Mouse (Mus musculus) kidney, embryonic 16.5 days (tissue): ENCODE measurements around the gene Spp1. TPM values are rescaled to one million over a fixed set of nuclear protein-coding genes. Genes with fewer than 3 reads are reported as not detected.
A peak's percentile ranks its signal among the peaks of the same experiment; 100 is the strongest.

ENCODE experiments used
- ATAC-seq: fragments of 200-750 bp; cut with Nextera tagmentation; 2 replicates; pipeline ENCODE4 v1.8.0; 2017; ENCODE audit warnings: moderate TSS enrichment; ENCODE audit not compliant: low FRiP score, low TSS enrichment
- H3K27ac ChIP-seq: fragments of 300-500 bp; sonication (generic); 2 replicates; pipeline ENCODE4 v1.5.1; 2014; ENCODE audit warnings: low read length
- H3K27me3 ChIP-seq: fragments of 300-500 bp; sonication (generic); 2 replicates; pipeline ENCODE4 v1.6.1; 2014; ENCODE audit warnings: low read length, control low read depth, mixed read lengths; ENCODE audit not compliant: insufficient read depth
- H3K36me3 ChIP-seq: fragments of 300-500 bp; sonication (generic); 2 replicates; pipeline ENCODE4 v1.6.1; 2014; ENCODE audit warnings: low read length, control low read depth, mixed read lengths; ENCODE audit not compliant: insufficient read depth
- H3K4me1 ChIP-seq: fragments of 300-500 bp; sonication (generic); 2 replicates; pipeline ENCODE4 v1.6.1; 2014; ENCODE audit warnings: low read length, control low read depth, mixed read lengths; ENCODE audit not compliant: insufficient read depth
- H3K4me2 ChIP-seq: fragments of 300-500 bp; sonication (generic); replicated peaks from 2 replicates; pipeline ENCODE4 v1.6.1; 2014; ENCODE audit warnings: low read depth, low read length
- H3K4me3 ChIP-seq: fragments of 300-500 bp; sonication (generic); 2 replicates; pipeline ENCODE4 v1.5.1; 2014; ENCODE audit warnings: mild to moderate bottlenecking, low read length
- H3K9ac ChIP-seq: fragments of 300-500 bp; sonication (generic); replicated peaks from 2 replicates; pipeline ENCODE4 v1.6.1; 2014; ENCODE audit warnings: low read length
- H3K9me3 ChIP-seq: fragments of 300-500 bp; sonication (generic); 2 replicates; pipeline ENCODE4 v1.6.1; 2016; ENCODE audit warnings: low read length, control low read depth
- WGBS: fragments of 180-500 bp; shearing (Covaris S2); extraction: QIAGEN DNeasy Blood & Tissue Kit; methylation state at CpG from one replicate; pipeline ENCODE4 v1.1.7; 2014; 5-methylcytosine and 5-hydroxymethylcytosine counted together
- polyA plus RNA-seq: library from polyadenylated mRNA; unstranded; fragments of >200 nt; fragmentation: Nextera tagmentation; extraction: Ambion mirVana; gene quantifications from 2 replicates; pipeline ENCODE4 v1.2.1, GENCODE M21; 2015

Spp1 gene
- polyA plus RNA-seq, 1 experiment from 2014 or later, result 243 TPM

- Histone ChIP-seq H3K36me3 (no peaks in the 10 kb centered on the region), H3K9me3 (no peaks in the 10 kb centered on the region), H3K9ac (no peak overlapping the region), H3K4me2 (no peak overlapping the region), H3K27me3 (no peaks in the 10 kb centered on the region), H3K4me1 (peaks cover 13% of the 10 kb centered on the region), H3K27ac (no peak overlapping the region), H3K4me3 (no peak overlapping the region)
- no peak for ATAC-seq
- 79% methylated on average over 3 of the region's 3 CpGs for WGBS
These were observed 31.6 kb upstream of the Spp1 start for GRCm38 (mm10) chr5:104403351-104403750.

GRCm38 (mm10) chr5:104404551-104404950 is 30.4 kb upstream of the Spp1 start:
- no peaks in the 10 kb centered on the region for H3K36me3 ChIP-seq
- no peaks in the 10 kb centered on the region for H3K27me3 ChIP-seq
- no peak overlapping the region for H3K9ac ChIP-seq
- no peak for ATAC-seq
- 83% methylated on average over 7 of the region's 7 CpGs for WGBS
- no peak overlapping the region for H3K27ac ChIP-seq
- no peak overlapping the region for H3K4me3 ChIP-seq
- 0 out of 2 replicates have a peak, but pooled peaks cover 4% of the 10 kb centered on the region for H3K4me1 ChIP-seq
- H3K4me2 ChIP-seq, result no peak overlapping the region
- H3K9me3 ChIP-seq, result no peaks in the 10 kb centered on the region

GRCm38 (mm10) chr5:104405051-104405450 is 29.9 kb upstream of the Spp1 start:
- H3K4me3 ChIP-seq, result no peak overlapping the region
- H3K9ac ChIP-seq, result no peak overlapping the region
- 0 out of 2 replicates have a peak, but pooled peaks cover 2% of the 10 kb centered on the region for H3K4me1 ChIP-seq
- 65% methylated on average over 3 of the region's 3 CpGs for WGBS
- H3K27me3 ChIP-seq, result no peaks in the 10 kb centered on the region
- no peak for ATAC-seq
- H3K4me2 ChIP-seq, result no peak overlapping the region
- no peaks in the 10 kb centered on the region for H3K36me3 ChIP-seq
- no peak overlapping the region for H3K27ac ChIP-seq
- H3K9me3 ChIP-seq, result no peaks in the 10 kb centered on the region

GRCm38 (mm10) chr5:104406756-104407155 is 28.2 kb upstream of the Spp1 start:
- WGBS, result 21% methylated on average over 3 of the region's 3 CpGs
- no peaks in the 10 kb centered on the region for H3K27me3 ChIP-seq
- ATAC-seq, result no peak
- H3K9ac ChIP-seq, result no peak overlapping the region
- no peak overlapping the region for H3K4me2 ChIP-seq
- H3K27ac ChIP-seq, result peak overlapping the region; percentile 64
- H3K36me3 ChIP-seq, result no peaks in the 10 kb centered on the region
- no peaks in the 10 kb centered on the region for H3K9me3 ChIP-seq
- no peak overlapping the region for H3K4me3 ChIP-seq
- H3K4me1 ChIP-seq, result no peaks in the 10 kb centered on the region

GRCm38 (mm10) chr5:104407541-104408231 is 27.2 kb upstream of the Spp1 start:
- no peaks in the 10 kb centered on the region for H3K36me3 ChIP-seq
- peak overlapping the region; percentile 70 for H3K27ac ChIP-seq
- no peaks in the 10 kb centered on the region for H3K9me3 ChIP-seq
- no peak overlapping the region for H3K4me3 ChIP-seq
- no peak overlapping the region for H3K4me2 ChIP-seq
- 54% methylated on average over 2 of the region's 2 CpGs for WGBS
- no peak overlapping the region for H3K9ac ChIP-seq
- no peaks in the 10 kb centered on the region for H3K27me3 ChIP-seq
- no peak for ATAC-seq
- no peaks in the 10 kb centered on the region for H3K4me1 ChIP-seq

GRCm38 (mm10) chr5:104408549-104408948 is 26.4 kb upstream of the Spp1 start:
- WGBS, result 95% methylated on average over 7 of the region's 7 CpGs
- Histone ChIP-seq H3K27ac (no peak overlapping the region), H3K4me2 (no peak overlapping the region), H3K36me3 (no peaks in the 10 kb centered on the region), H3K27me3 (no peaks in the 10 kb centered on the region), H3K9me3 (no peaks in the 10 kb centered on the region), H3K4me3 (no peak overlapping the region), H3K4me1 (no peaks in the 10 kb centered on the region), H3K9ac (no peak overlapping the region)
- ATAC-seq, result no peak

GRCm38 (mm10) chr5:104415999-104416398 is 18.9 kb upstream of the Spp1 start:
- Histone ChIP-seq H3K4me3 (no peak overlapping the region), H3K27ac (no peak overlapping the region), H3K27me3 (no peaks in the 10 kb centered on the region), H3K36me3 (no peaks in the 10 kb centered on the region), H3K4me2 (no peak overlapping the region), H3K9ac (no peak overlapping the region), H3K4me1 (0 out of 2 replicates have a peak, but pooled peaks cover 5% of the 10 kb centered on the region), H3K9me3 (no peaks in the 10 kb centered on the region)
- no peak for ATAC-seq
- WGBS, result 43% methylated on average over 2 of the region's 2 CpGs

GRCm38 (mm10) chr5:104417028-104417427 is 17.9 kb upstream of the Spp1 start:
- Histone ChIP-seq H3K9me3 (no peaks in the 10 kb centered on the region), H3K27me3 (no peaks in the 10 kb centered on the region), H3K36me3 (no peaks in the 10 kb centered on the region), H3K27ac (no peak overlapping the region), H3K4me2 (no peak overlapping the region), H3K4me3 (no peak overlapping the region), H3K4me1 (0 out of 2 replicates have a peak, but pooled peaks cover 5% of the 10 kb centered on the region), H3K9ac (no peak overlapping the region)
- ATAC-seq, result no peak
- WGBS, result 79% methylated on average over 3 of the region's 3 CpGs

GRCm38 (mm10) chr5:104417721-104418120 is 17.2 kb upstream of the Spp1 start:
- ATAC-seq, result peak; percentile 71
- H3K4me2 ChIP-seq, result no peak overlapping the region
- H3K27ac ChIP-seq, result peak overlapping the region; percentile 56; the same call in 1 of the 2 replicates
- no peaks in the 10 kb centered on the region for H3K27me3 ChIP-seq
- 0 out of 2 replicates have a peak, but pooled peaks cover 5% of the 10 kb centered on the region for H3K4me1 ChIP-seq
- H3K9me3 ChIP-seq, result no peaks in the 10 kb centered on the region
- H3K4me3 ChIP-seq, result no peak overlapping the region
- no peak overlapping the region for H3K9ac ChIP-seq
- 78% methylated on average over 1 of the region's 1 CpGs for WGBS
- no peaks in the 10 kb centered on the region for H3K36me3 ChIP-seq

- no peak overlapping the region for H3K9ac ChIP-seq
- H3K4me2 ChIP-seq, result no peak overlapping the region
- 63% methylated on average over 2 of the region's 2 CpGs for WGBS
- no peaks in the 10 kb centered on the region for H3K36me3 ChIP-seq
- H3K4me3 ChIP-seq, result no peak overlapping the region
- H3K27me3 ChIP-seq, result no peaks in the 10 kb centered on the region
- H3K9me3 ChIP-seq, result no peaks in the 10 kb centered on the region
- no peak for ATAC-seq
- 0 out of 2 replicates have a peak, but pooled peaks cover 3% of the 10 kb centered on the region for H3K4me1 ChIP-seq
- no peak overlapping the region for H3K27ac ChIP-seq
These were observed 12.9 kb upstream of the Spp1 start for GRCm38 (mm10) chr5:104422039-104422438.
